Mouse (Mus musculus): ENCODE measurements around the gene Ppil6.

DNA sequence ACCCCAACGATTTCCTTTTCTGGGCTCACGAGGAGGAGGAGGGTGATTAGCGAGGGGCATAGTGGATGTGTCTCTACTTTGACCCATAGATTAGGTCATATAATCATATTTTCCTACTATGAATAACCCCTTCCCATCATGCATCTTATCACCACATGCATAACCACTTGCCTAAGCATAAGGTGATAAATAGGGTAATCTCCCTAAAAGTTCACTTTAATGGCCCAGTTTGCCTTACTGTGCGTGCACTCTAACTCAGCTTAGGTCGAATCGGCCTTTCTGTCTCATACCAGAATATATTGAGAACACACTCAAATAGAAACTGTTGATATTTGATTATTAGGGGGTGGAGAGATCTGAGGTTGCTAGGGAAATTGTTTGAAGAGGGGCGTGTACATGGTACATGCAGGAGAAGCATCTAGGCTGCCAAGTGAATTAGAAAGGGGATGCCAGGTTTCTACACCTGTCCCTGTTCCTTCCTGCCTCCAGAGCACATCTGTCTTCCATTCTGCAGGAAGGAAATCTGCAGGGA lies 55.1 kb downstream of the Ppil6 start:
- TF ChIP-seq CTCF (conservative IDR thresholded peaks at IDR 0.05; ENCODE audit: insufficient read depth, insufficient read length, low read depth, low read length) (no peak), POLR2A (IDR thresholded peaks at IDR 0.05; ENCODE audit: low read depth, low read length) (no peak)
